Mouse (Mus musculus): ENCODE data around the gene Aif1l.

GRCm38 (mm10) chr2:31953687-31954086 is 3.7 kb downstream of the Aif1l start:
- TF ChIP-seq CTCF (conservative IDR thresholded peaks at IDR 0.05; ENCODE audit: low read length) (no peak), POU5F1 (IDR thresholded peaks at IDR 0.05; ENCODE audit: borderline replicate concordance, low read length) (no peak)

Data from E14TG2a.4 (cell line).